Mouse (Mus musculus): Measurements from ENCODE around the gene Asap2. TPM values are rescaled to one million over a fixed set of nuclear protein-coding genes. Genes with fewer than 3 reads are reported as not detected.
"Not testable (repeated sequence)": the region's sequence is repeated elsewhere in the genome, so short reads cannot be mapped to it uniquely, and the experiment has no call there.

Gene Asap2
- polyA plus RNA-seq (2016; fragmentation: Nextera tagmentation; extraction: Ambion mirVana), result 9.8 and 10.8 TPM in 2 replicates

- 1% methylated on average over 30 of the region's 38 CpGs for WGBS
- not testable (repeated sequence) for H3K9me3 ChIP-seq (replicated peaks); H3K36me3 ChIP-seq; H3K4me1 ChIP-seq (replicated peaks); ATAC-seq (ENCODE audit: insufficient number of reproducible peaks, low FRiP score); H3K27me3 ChIP-seq (replicated peaks); H3K27ac ChIP-seq (ENCODE audit: poor library complexity, severe bottlenecking)
- peak within 1 kb of the TSS; percentile 78 for H3K9ac ChIP-seq
- peak within 1 kb of the TSS; percentile 73 for H3K4me3 ChIP-seq
- peak within 1 kb of the TSS; percentile 63 for H3K4me2 ChIP-seq
Observed at GRCm38 (mm10) chr12:20990132-20990531, at the start of gene Asap2. Gene Asap2, plus strand, starts transcription at chr12:20990459.

DNA sequence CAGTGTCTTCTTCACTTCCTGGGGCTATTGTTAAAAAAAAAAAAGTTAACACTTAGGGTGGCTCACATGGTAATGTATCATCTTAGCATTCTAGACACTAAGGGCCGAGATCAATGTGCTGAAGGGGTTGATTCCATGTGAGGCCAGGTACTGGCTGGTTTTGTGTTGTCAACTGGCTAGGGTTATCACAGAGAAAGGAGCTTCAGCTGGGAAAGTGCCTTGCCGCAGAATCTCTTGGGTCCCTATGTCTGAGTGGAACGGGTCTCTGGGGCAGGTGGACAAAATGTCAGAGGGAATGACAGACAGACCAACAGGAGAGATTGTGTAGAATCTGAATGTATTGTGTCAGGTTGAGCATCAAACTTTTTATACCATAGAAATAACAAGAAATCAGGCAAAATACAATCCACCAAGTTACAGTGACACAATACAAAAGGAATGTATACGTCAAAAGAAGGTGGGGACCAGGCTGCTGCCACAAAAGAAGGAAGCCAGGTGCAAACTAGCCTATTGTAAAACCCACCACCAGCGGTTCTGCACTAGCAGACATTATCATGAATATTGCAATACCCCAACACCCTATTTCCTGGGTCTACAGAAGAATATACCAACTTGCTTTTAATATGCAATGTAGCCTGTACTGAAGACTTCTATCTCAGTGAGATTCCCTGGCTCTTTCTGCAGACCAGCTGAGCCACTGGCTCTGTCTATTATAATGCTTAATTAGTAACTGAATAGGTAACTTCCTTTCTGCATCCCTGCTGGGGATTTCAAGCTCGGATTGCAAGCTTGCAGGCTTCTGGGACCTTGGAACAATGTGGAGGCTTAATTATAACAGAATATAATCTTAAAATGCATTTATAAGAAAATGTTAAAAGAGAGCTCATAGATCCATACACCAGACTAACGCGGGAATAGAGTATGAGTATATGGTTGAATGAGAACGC, 42.9 kb upstream of the Asap2 start:
- H3K27ac ChIP-seq (ENCODE audit: poor library complexity, severe bottlenecking); H3K27me3 ChIP-seq (replicated peaks); H3K9me3 ChIP-seq (replicated peaks); ATAC-seq (ENCODE audit: insufficient number of reproducible peaks, low FRiP score); H3K4me2 ChIP-seq; H3K4me1 ChIP-seq (replicated peaks); H3K4me3 ChIP-seq; H3K9ac ChIP-seq; H3K36me3 ChIP-seq: not testable (repeated sequence)
- 63% methylated on average over 9 of the region's 9 CpGs for WGBS

DNA sequence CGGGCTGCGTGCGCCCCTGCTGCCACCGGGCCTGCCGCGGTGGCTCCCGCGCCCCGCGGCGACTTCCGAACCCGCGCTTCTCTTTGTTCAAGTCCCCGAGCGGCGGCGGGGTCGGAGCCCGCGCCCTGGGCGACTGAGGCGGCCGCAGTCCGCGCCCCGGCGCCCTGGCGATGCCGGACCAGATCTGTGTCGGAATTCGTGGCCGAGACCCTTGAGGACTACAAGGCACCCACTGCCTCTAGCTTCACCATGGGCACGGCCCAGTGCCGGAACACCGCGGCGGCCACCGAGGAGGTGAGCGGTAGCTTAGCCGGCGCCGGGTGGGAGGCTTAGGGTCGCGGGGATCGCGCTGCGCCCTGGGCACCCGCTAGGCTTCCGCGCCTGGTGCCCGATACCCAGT, 320 bp downstream of the Asap2 start:
- H3K9ac ChIP-seq, result peak overlapping the region; percentile 78
- peak overlapping the region; percentile 73 for H3K4me3 ChIP-seq
- not testable (repeated sequence) for H3K27me3 ChIP-seq (replicated peaks); ATAC-seq (ENCODE audit: insufficient number of reproducible peaks, low FRiP score); H3K4me1 ChIP-seq (replicated peaks); H3K36me3 ChIP-seq; H3K27ac ChIP-seq (ENCODE audit: poor library complexity, severe bottlenecking); H3K9me3 ChIP-seq (replicated peaks)
- peak overlapping the region; percentile 63 for H3K4me2 ChIP-seq
- WGBS, result under 1% methylated on average over 50 of the region's 52 CpGs

DNA sequence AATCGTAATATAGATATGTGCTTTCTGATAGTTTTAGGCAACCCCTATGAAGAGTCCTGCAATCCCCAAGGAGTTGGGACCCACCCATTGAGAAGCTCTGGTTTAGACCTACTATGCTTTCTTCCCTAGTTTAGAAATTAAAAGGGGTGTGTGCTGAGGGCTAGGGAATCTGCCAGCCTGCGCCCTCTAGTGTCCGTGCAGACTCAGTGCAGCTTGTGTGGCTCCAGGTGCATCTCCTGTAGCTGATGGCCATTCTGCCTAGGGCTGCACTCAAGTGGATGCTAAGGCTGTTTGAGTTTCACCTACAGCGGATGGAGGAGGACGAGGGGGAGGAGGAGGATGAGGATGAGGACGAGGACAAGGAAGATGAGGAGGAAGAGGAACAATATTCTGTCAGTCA, 40.6 kb downstream of the Asap2 start:
- not testable (repeated sequence) for ATAC-seq (ENCODE audit: insufficient number of reproducible peaks, low FRiP score); H3K4me2 ChIP-seq; H3K27ac ChIP-seq (ENCODE audit: poor library complexity, severe bottlenecking); H3K9ac ChIP-seq; H3K27me3 ChIP-seq (replicated peaks); H3K4me3 ChIP-seq; H3K36me3 ChIP-seq; H3K4me1 ChIP-seq (replicated peaks)
- peaks cover 21% of the 10 kb centered on the region for H3K9me3 ChIP-seq (replicated peaks)
- WGBS, result 41% methylated on average over 6 of the region's 6 CpGs

GRCm38 (mm10) chr12:21046716-21047115, 56.5 kb downstream of the Asap2 start:
- WGBS, result 91% methylated on average over 9 of the region's 9 CpGs
- not testable (repeated sequence) for H3K4me1 ChIP-seq (replicated peaks); H3K27ac ChIP-seq (ENCODE audit: poor library complexity, severe bottlenecking); H3K27me3 ChIP-seq (replicated peaks); H3K9ac ChIP-seq; H3K36me3 ChIP-seq; ATAC-seq (ENCODE audit: insufficient number of reproducible peaks, low FRiP score); H3K4me3 ChIP-seq; H3K9me3 ChIP-seq (replicated peaks); H3K4me2 ChIP-seq

DNA sequence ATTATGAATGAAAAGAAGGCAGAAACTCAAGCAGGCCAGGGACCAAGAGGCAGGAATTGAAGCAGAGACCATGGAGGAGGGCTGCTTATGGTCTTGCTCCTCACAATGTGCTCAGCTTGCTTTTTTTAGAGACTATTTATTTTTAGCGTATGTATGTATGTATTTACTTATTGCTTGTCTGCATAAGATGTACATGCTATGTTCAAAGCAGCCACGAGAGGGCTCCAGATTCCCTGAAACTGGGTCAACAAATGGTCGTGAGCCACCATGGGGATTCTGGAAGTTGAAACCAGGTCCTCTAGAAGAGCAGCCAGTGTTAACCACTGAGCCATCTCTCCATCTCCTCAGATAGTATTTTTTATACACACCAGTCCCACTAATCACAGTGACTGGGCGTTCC, 85.5 kb downstream of the Asap2 start:
- not testable (repeated sequence) for H3K4me1 ChIP-seq (replicated peaks)

DNA sequence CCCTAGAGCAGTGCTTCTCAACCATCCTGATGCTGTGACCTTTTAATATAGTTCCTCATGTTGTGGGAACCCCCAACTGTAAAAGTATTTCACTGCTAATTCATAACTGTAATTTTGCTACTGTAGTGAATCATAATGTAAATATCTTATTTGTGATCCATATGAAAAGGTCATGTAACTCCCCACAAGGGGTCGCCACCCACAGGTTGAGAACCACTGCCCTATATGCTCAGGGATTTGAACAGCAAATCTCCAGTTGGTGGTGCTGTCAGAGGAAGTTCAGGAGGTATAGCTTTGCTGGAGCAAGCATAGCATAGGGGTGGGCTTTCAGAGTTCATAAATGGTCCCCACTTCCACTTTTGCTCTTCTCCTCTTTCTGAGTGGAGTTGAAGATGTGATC, 99.9 kb downstream of the Asap2 start:
- H3K4me3 ChIP-seq; H3K36me3 ChIP-seq; H3K4me2 ChIP-seq; H3K9ac ChIP-seq; H3K9me3 ChIP-seq (replicated peaks); ATAC-seq (ENCODE audit: insufficient number of reproducible peaks, low FRiP score); H3K27me3 ChIP-seq (replicated peaks); H3K4me1 ChIP-seq (replicated peaks); H3K27ac ChIP-seq (ENCODE audit: poor library complexity, severe bottlenecking): not testable (repeated sequence)
- WGBS, result 51% methylated on average over 1 of the region's 1 CpGs

More for the DNA sequence above, 85.5 kb downstream of the Asap2 start:
- not testable (repeated sequence) for H3K9me3 ChIP-seq (replicated peaks); H3K9ac ChIP-seq; ATAC-seq (ENCODE audit: insufficient number of reproducible peaks, low FRiP score); H3K4me3 ChIP-seq; H3K27ac ChIP-seq (ENCODE audit: poor library complexity, severe bottlenecking); H3K27me3 ChIP-seq (replicated peaks); H3K36me3 ChIP-seq; H3K4me2 ChIP-seq
- whole genome bisulfite sequencing, result 27% methylated on average over 4 of the region's 4 CpGs

GRCm38 (mm10) chr12:21092446-21092845, 102.2 kb downstream of the Asap2 start:
- H3K4me1 ChIP-seq (replicated peaks); H3K9ac ChIP-seq; H3K36me3 ChIP-seq; H3K4me2 ChIP-seq; H3K9me3 ChIP-seq (replicated peaks); H3K4me3 ChIP-seq; ATAC-seq (ENCODE audit: insufficient number of reproducible peaks, low FRiP score); H3K27ac ChIP-seq (ENCODE audit: poor library complexity, severe bottlenecking); H3K27me3 ChIP-seq (replicated peaks): not testable (repeated sequence)
- 82% methylated on average over 1 of the region's 1 CpGs for WGBS

- not testable (repeated sequence) for H3K9me3 ChIP-seq (replicated peaks); H3K36me3 ChIP-seq; H3K27me3 ChIP-seq (replicated peaks); H3K4me1 ChIP-seq (replicated peaks); H3K27ac ChIP-seq (ENCODE audit: poor library complexity, severe bottlenecking); H3K4me2 ChIP-seq; H3K4me3 ChIP-seq; H3K9ac ChIP-seq; ATAC-seq (ENCODE audit: insufficient number of reproducible peaks, low FRiP score)
- WGBS, result 51% methylated on average over 3 of the region's 3 CpGs
Observed at GRCm38 (mm10) chr12:21097806-21098325, 107.6 kb downstream of the Asap2 start.

DNA sequence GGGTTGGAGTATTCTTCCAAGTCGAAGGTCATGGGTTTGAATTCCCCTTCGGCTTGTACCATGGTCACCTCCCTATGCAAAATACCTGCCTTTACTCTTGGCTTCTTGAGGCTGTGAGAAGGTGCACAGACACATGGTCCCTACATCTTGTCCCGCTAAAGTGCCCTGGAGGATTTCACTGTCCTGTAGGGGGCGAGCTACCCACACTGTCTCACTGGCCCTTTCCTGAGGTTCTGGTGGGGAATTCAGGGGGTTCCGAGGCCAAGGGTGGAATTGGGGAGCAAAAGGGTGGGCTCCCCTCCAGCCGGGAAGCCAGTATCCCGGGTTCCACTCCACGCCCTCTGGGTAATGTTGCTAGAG, 120.8 kb downstream of the Asap2 start:
- not testable (repeated sequence) for H3K9me3 ChIP-seq (replicated peaks); H3K4me1 ChIP-seq (replicated peaks); H3K27me3 ChIP-seq (replicated peaks); H3K36me3 ChIP-seq
- H3K27ac ChIP-seq (ENCODE audit: poor library complexity, severe bottlenecking), result 0 out of 2 replicates have a peak overlapping the region, but pooled peaks have one; percentile 45
- H3K9ac ChIP-seq, result peak overlapping the region; percentile 93; the same call in 1 of the 2 replicates
- peak overlapping the region; percentile 90 for H3K4me3 ChIP-seq
- ATAC-seq (ENCODE audit: insufficient number of reproducible peaks, low FRiP score), result peak; percentile 74; the same call in 1 of the 2 replicates
- WGBS, result 2% methylated on average over 8 of the region's 8 CpGs
- H3K4me2 ChIP-seq, result peak overlapping the region; percentile 85

- Histone ChIP-seq H3K36me3 (no peaks in the 10 kb centered on the region), H3K4me3 (peak overlapping the region; percentile 90), H3K9ac (peak overlapping the region; percentile 93), H3K4me2 (peak overlapping the region; percentile 85), H3K4me1 (replicated peaks) (peaks cover 9% of the 10 kb centered on the region; the same call in 1 of the 2 replicates), H3K27me3 (replicated peaks) (no peaks in the 10 kb centered on the region), H3K27ac (ENCODE audit: poor library complexity, severe bottlenecking) (peak overlapping the region; percentile 75), H3K9me3 (replicated peaks) (no peaks in the 10 kb centered on the region)
- WGBS, result under 1% methylated on average over 111 of the region's 118 CpGs
- peak; percentile 100 for ATAC-seq (ENCODE audit: insufficient number of reproducible peaks, low FRiP score)
Observed at GRCm38 (mm10) chr12:21111476-21112452, 121.5 kb downstream of the Asap2 start.

Measured in heart, embryonic 12.5 days (tissue).